Mouse (Mus musculus) midbrain, embryonic 12.5 days (tissue): Measurements from ENCODE around the gene Sh3rf1. TPM values are rescaled to one million over a fixed set of nuclear protein-coding genes. Genes with fewer than 3 reads are reported as not detected.

ENCODE experiments used
- ATAC-seq: fragments of 200-750 bp; cut with Nextera tagmentation; 2 replicates; pipeline ENCODE4 v1.8.0; 2017; ENCODE audit warnings: low read depth, moderate TSS enrichment, moderate library complexity; ENCODE audit not compliant: low FRiP score
- H3K27ac ChIP-seq: fragments of 300-500 bp; sonication (generic); replicated peaks from 2 replicates; pipeline ENCODE4 v1.5.1; 2016; ENCODE audit warnings: mild to moderate bottlenecking
- H3K27me3 ChIP-seq: fragments of 300-500 bp; sonication (generic); 2 replicates; pipeline ENCODE4 v1.6.1; 2016; ENCODE audit warnings: mild to moderate bottlenecking
- H3K36me3 ChIP-seq: fragments of 300-500 bp; sonication (generic); 2 replicates; pipeline ENCODE4 v1.6.1; 2016
- H3K4me1 ChIP-seq: fragments of 300-500 bp; sonication (generic); 2 replicates; pipeline ENCODE4 v1.6.1; 2016
- H3K4me2 ChIP-seq: fragments of 300-500 bp; sonication (generic); replicated peaks from 2 replicates; pipeline ENCODE4 v1.6.1; 2016; ENCODE audit warnings: mild to moderate bottlenecking, moderate library complexity
- H3K4me3 ChIP-seq: fragments of 300-500 bp; sonication (generic); 2 replicates; pipeline ENCODE4 v1.5.1; 2016; ENCODE audit warnings: mild to moderate bottlenecking
- H3K9ac ChIP-seq: fragments of 300-500 bp; sonication (generic); replicated peaks from 2 replicates; pipeline ENCODE4 v1.6.1; 2016; ENCODE audit warnings: mild to moderate bottlenecking, moderate library complexity
- H3K9me3 ChIP-seq: fragments of 300-500 bp; sonication (generic); 2 replicates; pipeline ENCODE4 v1.6.1; 2016; ENCODE audit warnings: mild to moderate bottlenecking
- WGBS: fragments of 180-500 bp; shearing (Covaris S2); methylation state at CpG from one replicate; pipeline ENCODE4 v1.1.7; 2016; 5-methylcytosine and 5-hydroxymethylcytosine counted together
- polyA plus RNA-seq: library from polyadenylated mRNA; unstranded; fragments of >200 nt; fragmentation: Nextera tagmentation; extraction: Ambion mirVana; gene quantifications from 2 replicates; pipeline ENCODE4 v1.2.1, GENCODE M21; 2016

Gene Sh3rf1
- 22.0 and 24.5 TPM in 2 replicates for polyA plus RNA-seq

- H3K27ac ChIP-seq: peak within 1 kb of the TSS; percentile 91
- peaks cover 38% of the 10 kb centered on the region for H3K4me1 ChIP-seq
- H3K4me3 ChIP-seq: peak within 1 kb of the TSS; percentile 82
- H3K27me3 ChIP-seq: no peaks in the 10 kb centered on the region
- under 1% methylated on average over 81 of the region's 84 CpGs for WGBS
- H3K9ac ChIP-seq: peak within 1 kb of the TSS; percentile 88
- peak within 1 kb of the TSS; percentile 72 for H3K4me2 ChIP-seq
- H3K36me3 ChIP-seq: no peaks in the 10 kb centered on the region
- ATAC-seq: peak; percentile 91
- H3K9me3 ChIP-seq: no peaks in the 10 kb centered on the region
Measured at GRCm38 (mm10) chr8:61223729-61224379, at the start of gene Sh3rf1. Sh3rf1 (plus strand) TSS chr8:61223872.

- no peak overlapping the region for H3K9ac ChIP-seq
- no peaks in the 10 kb centered on the region for H3K9me3 ChIP-seq
- 0 out of 2 replicates have a peak, but pooled peaks cover 5% of the 10 kb centered on the region for H3K4me1 ChIP-seq
- no peak overlapping the region for H3K4me2 ChIP-seq
- H3K36me3 ChIP-seq: no peaks in the 10 kb centered on the region
- no peak for ATAC-seq
- 74% methylated on average over 7 of the region's 7 CpGs for WGBS
- no peaks in the 10 kb centered on the region; the same call in 1 of the 2 replicates for H3K27me3 ChIP-seq
- no peak overlapping the region for H3K27ac ChIP-seq
- H3K4me3 ChIP-seq: no peak overlapping the region
Measured at GRCm38 (mm10) chr8:61173921-61174492, 49.7 kb upstream of the Sh3rf1 start.

- no peak for ATAC-seq
- no peaks in the 10 kb centered on the region for H3K9me3 ChIP-seq
- H3K36me3 ChIP-seq: no peaks in the 10 kb centered on the region
- WGBS: 95% methylated on average over 2 of the region's 2 CpGs
- 0 out of 2 replicates have a peak, but pooled peaks cover 7% of the 10 kb centered on the region for H3K4me1 ChIP-seq
- H3K9ac ChIP-seq: no peak overlapping the region
- H3K27me3 ChIP-seq: no peaks in the 10 kb centered on the region; the same call in 1 of the 2 replicates
- no peak overlapping the region for H3K4me2 ChIP-seq
- no peak overlapping the region for H3K4me3 ChIP-seq
- no peak overlapping the region for H3K27ac ChIP-seq
Measured at GRCm38 (mm10) chr8:61175876-61176275, 47.8 kb upstream of the Sh3rf1 start.

DNA sequence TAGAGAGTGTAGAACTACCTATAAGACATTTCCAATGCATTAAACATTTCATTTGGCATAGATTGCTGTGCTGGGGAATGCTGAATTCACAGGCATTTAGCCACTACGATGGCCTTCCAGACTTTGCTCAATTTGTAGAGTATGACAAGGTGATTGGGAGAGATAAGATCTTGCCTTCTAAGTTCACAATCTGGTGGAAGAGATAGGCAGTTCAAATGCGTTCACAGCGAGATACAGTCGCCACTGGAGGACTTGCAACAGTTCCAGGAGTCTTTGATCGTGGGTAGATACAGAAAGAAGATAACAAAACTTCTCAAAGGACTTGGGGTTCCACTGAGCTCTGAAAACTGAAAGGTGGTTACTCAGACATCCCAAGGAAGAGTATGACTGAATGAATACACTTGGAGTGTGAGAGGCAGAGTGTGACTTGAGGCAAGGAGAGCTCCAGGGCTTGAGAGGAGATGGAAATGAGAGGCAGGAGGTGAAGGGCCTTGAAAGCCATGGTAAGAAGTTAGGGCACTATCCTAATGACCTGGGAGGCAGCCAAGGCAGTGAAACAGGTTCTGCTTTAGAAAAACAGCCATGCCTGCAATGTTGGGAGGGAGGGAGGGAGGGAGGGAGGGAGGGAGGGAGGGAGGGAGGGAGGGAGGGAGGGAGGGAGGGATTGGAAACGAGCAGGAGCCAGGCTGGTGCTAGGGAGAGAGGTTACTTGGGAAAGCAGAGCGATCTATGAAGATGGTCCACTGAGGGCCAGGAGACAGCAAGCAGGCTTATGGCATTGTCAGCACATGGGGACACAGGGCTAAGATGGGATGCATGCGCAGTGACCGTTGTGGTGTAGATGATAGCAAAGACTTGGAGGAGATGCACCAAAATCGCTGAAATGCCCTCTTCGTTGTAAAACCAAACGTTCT, 45.7 kb upstream of the Sh3rf1 start:
- no peaks in the 10 kb centered on the region for H3K36me3 ChIP-seq
- H3K9ac ChIP-seq: no peak overlapping the region
- 0 out of 2 replicates have a peak overlapping the region, but pooled peaks have one; percentile 13 for H3K4me2 ChIP-seq
- 0 out of 2 replicates have a peak, but pooled peaks cover 7% of the 10 kb centered on the region for H3K4me1 ChIP-seq
- H3K4me3 ChIP-seq: no peak overlapping the region
- H3K9me3 ChIP-seq: no peaks in the 10 kb centered on the region
- ATAC-seq: no peak
- 76% methylated on average over 11 of the region's 12 CpGs for WGBS
- no peak overlapping the region for H3K27ac ChIP-seq
- no peaks in the 10 kb centered on the region; the same call in 1 of the 2 replicates for H3K27me3 ChIP-seq

DNA sequence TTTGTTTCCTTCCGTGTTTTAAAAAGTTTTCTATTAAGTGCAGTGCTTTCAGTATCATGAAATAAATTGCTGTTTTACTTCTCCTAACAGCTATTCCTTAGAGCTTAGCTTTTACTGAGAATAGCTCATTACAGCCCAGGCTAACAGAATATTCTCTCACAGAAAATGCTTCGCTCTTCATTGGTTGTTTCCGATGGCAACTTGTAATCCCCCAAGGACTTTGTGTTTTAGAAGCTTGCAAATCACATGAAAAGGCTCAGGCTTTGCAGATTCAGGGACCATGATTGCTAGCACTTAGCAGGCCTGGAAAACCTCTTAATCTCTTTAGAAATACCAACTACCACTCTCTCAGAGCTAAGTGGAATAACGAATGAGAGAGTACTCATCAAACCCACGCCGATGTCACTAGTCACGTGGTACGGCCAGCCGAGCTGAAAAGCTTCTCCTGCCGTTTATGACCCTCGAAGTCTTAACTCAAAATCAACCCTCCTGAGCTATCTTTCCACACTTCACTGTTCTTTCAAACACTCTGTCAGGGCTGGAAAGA, 45.0 kb upstream of the Sh3rf1 start:
- H3K27ac ChIP-seq: no peak overlapping the region

DNA sequence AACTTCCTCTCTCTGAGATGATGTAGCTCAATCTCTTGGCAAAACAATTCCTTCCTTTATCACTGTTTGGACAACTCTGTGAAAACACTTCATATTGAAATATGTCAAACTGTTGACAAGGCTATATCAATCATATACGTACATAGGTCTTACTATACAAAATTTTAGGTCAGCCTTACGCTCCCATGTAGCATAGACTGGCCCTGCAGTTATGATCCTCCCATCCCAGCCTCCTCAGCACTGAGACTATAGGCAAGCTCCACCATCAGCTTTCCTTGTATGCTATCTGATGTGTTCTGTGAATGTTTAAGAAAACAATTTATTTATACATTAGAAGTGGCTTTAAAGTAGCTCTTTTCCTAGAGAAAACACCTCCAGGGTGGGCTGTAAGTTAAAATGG, 42.1 kb upstream of the Sh3rf1 start:
- WGBS: 92% methylated on average over 2 of the region's 2 CpGs
- Histone ChIP-seq H3K36me3 (no peaks in the 10 kb centered on the region), H3K27me3 (no peaks in the 10 kb centered on the region; the same call in 1 of the 2 replicates), H3K4me3 (no peak overlapping the region), H3K4me2 (no peak overlapping the region), H3K9me3 (no peaks in the 10 kb centered on the region), H3K27ac (no peak overlapping the region), H3K4me1 (0 out of 2 replicates have a peak, but pooled peaks cover 7% of the 10 kb centered on the region), H3K9ac (no peak overlapping the region)
- no peak for ATAC-seq

More for the DNA sequence above, 45.0 kb upstream of the Sh3rf1 start:
- Histone ChIP-seq H3K36me3 (no peaks in the 10 kb centered on the region), H3K4me3 (no peak overlapping the region), H3K4me2 (peak overlapping the region; percentile 13; the same call in 1 of the 2 replicates), H3K9ac (no peak overlapping the region), H3K27me3 (no peaks in the 10 kb centered on the region; the same call in 1 of the 2 replicates), H3K9me3 (no peaks in the 10 kb centered on the region), H3K4me1 (0 out of 2 replicates have a peak, but pooled peaks cover 7% of the 10 kb centered on the region)
- WGBS: 27% methylated on average over 11 of the region's 11 CpGs
- peak; percentile 66; the same call in 1 of the 2 replicates for ATAC-seq

- Histone ChIP-seq H3K36me3 (no peaks in the 10 kb centered on the region), H3K27ac (no peak overlapping the region), H3K9me3 (no peaks in the 10 kb centered on the region), H3K4me1 (0 out of 2 replicates have a peak, but pooled peaks cover 7% of the 10 kb centered on the region), H3K4me3 (no peak overlapping the region), H3K4me2 (no peak overlapping the region), H3K27me3 (no peaks in the 10 kb centered on the region; the same call in 1 of the 2 replicates), H3K9ac (no peak overlapping the region)
- WGBS: 96% methylated on average over 4 of the region's 4 CpGs
- no peak for ATAC-seq
Measured at GRCm38 (mm10) chr8:61182020-61182419, 41.7 kb upstream of the Sh3rf1 start.

DNA sequence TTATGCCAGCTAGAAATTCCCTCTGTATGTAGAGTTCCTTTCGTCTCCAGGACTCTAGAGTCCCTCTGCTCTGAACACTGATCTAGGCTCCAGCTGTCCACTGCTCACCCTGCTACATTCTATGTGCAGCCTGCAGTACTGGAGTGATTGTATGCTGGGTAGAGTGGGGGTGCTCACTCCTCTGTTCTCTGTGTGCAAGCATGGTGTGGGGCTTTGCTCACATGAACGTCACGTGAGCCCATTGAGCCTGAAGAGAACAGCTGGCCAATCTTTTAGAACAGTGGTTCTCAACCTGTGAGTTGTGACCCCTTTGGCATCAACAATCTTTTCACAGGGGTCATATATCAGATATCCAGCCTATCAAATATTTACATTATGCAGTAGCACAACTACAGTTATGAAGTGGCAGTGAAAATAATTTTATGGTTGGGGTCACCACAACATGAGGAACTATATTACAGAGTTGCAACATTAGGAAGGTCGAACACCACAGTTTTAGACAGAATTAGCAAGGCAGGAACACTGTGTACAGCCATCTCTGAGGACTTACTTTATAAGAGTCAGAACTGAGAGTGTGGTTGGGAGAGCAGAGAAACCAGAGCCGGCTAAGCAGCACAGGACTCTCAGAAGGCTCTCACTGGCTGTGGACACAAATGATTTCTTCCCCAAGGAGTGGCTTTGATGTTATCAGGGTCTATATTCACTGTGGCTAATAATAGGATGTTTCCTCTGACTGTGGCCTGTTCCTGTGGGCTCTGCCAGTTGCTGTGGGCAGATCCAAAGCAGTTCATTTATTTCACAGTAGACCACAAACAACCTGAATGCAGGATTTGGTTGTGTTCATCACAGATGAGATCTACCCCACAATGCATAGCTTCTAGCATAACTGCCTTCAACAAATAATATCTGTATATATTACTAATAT, 38.1 kb upstream of the Sh3rf1 start:
- Histone ChIP-seq H3K9ac (no peak overlapping the region), H3K9me3 (no peaks in the 10 kb centered on the region), H3K4me3 (no peak overlapping the region), H3K4me2 (no peak overlapping the region), H3K27ac (no peak overlapping the region), H3K36me3 (no peaks in the 10 kb centered on the region), H3K27me3 (no peaks in the 10 kb centered on the region), H3K4me1 (no peaks in the 10 kb centered on the region)
- ATAC-seq: no peak
- WGBS: 74% methylated on average over 5 of the region's 5 CpGs

DNA sequence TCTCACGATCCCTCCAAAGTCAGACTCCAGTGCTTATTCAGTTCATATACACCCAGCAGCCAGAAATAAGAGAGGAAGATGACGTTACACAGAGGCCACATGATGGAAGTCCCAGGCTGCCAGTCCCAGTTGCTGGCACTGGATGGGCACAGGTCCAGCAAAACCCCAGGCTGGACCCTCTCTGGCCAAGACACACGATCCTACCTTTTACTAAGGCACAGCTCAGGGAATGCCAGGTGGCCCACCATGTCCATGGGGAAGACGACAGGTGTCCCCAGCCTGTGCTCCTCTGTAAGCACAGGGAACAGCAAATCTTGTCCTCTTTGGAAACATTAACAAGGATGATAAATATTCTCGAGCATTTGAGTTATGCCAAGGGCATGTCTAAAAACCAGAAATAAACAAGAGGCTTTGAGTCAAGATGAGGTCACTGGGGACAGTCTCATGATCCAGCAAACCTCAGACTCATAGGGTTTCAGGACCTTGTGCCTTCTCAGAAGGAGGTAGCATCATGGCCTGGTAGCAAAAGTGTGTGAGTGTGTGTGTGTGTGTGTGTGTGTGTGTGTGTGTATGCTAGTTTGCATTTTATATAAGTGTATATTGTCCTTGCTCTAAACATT, 29.3 kb upstream of the Sh3rf1 start:
- 87% methylated on average over 5 of the region's 5 CpGs for WGBS
- ATAC-seq: no peak
- no peaks in the 10 kb centered on the region for H3K36me3 ChIP-seq
- no peaks in the 10 kb centered on the region for H3K9me3 ChIP-seq
- H3K27me3 ChIP-seq: no peaks in the 10 kb centered on the region
- H3K27ac ChIP-seq: no peak overlapping the region
- H3K4me3 ChIP-seq: no peak overlapping the region
- H3K4me2 ChIP-seq: no peak overlapping the region
- H3K9ac ChIP-seq: no peak overlapping the region
- no peaks in the 10 kb centered on the region for H3K4me1 ChIP-seq

- no peak overlapping the region for H3K4me2 ChIP-seq
- H3K36me3 ChIP-seq: no peaks in the 10 kb centered on the region
- H3K9me3 ChIP-seq: no peaks in the 10 kb centered on the region
- no peak overlapping the region for H3K27ac ChIP-seq
- H3K27me3 ChIP-seq: no peaks in the 10 kb centered on the region
- H3K4me1 ChIP-seq: no peaks in the 10 kb centered on the region
- H3K4me3 ChIP-seq: no peak overlapping the region
- no peak for ATAC-seq
- 78% methylated on average over 6 of the region's 6 CpGs for WGBS
- H3K9ac ChIP-seq: no peak overlapping the region
Measured at GRCm38 (mm10) chr8:61200254-61200887, 23.3 kb upstream of the Sh3rf1 start.
